Mouse (Mus musculus) A20 (cell line): Measurements from ENCODE around the gene Speg.

Experiments
- DNase-seq: peaks from one replicate; pipeline ENCODE4 v3.0.0-alpha.2; 2011; ENCODE audit warnings: low read depth, low spot score

Gene Speg

DNA sequence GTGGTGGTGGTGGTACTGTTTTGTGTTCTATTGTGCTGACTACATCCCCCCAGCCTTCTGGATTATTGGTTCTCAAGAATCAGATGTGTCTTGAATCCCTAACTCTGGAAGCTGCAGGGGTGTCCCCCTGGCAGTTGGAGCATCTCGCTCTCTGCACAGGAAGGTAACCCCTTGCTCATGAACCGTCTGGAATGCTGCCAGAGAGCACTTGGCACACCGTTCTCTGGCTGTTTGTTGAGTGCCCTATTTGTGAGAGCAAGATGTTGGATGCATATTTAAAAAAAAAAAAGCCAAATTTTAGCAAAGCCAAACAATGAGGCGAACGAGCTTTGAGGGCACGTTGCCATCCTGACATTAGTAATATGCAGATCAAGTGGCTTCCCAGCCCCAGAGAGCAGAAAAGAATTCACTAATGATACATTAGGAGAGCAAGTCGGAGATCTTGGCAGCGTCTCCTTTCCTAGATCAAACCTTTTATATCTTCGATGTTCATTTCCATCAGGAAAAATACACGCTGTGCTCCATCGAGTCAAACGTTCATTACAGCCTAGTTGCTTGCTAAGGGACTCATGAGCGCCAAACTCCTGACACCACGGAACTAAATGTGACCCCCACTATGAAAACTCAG lies 9.5 kb upstream of the Speg start:
- DNase-seq, result no peak

DNA sequence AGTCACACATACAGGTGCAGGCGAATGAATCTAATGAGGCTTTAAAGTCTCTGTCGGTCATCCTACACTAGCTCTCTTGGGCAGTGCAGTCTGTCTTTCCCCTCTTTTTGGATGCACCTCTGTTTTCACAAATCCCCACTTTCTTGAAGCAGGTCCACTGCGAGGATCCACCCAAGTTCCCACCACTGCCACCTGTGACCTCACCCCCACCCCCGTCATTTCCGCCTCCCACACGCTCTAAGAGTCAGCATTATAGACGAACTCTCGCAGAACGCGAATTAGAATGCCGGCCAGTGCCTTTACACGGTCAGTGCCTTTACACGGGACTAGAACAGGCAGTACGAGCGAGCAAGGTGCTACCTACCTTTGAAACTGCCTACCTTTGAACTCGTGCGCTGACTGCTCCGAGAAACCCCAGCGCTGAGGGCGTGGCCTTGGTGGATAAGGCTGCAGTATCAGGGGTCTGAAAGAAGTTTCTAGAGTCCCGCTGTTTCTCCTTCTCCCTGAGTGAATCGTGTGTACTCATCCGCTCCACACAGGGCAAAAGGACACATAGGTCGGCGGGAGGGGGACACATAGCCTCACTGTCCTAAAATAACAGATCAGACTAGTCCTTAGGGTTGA lies 5.6 kb upstream of the Speg start:
- DNase-seq, result no peak

DNA sequence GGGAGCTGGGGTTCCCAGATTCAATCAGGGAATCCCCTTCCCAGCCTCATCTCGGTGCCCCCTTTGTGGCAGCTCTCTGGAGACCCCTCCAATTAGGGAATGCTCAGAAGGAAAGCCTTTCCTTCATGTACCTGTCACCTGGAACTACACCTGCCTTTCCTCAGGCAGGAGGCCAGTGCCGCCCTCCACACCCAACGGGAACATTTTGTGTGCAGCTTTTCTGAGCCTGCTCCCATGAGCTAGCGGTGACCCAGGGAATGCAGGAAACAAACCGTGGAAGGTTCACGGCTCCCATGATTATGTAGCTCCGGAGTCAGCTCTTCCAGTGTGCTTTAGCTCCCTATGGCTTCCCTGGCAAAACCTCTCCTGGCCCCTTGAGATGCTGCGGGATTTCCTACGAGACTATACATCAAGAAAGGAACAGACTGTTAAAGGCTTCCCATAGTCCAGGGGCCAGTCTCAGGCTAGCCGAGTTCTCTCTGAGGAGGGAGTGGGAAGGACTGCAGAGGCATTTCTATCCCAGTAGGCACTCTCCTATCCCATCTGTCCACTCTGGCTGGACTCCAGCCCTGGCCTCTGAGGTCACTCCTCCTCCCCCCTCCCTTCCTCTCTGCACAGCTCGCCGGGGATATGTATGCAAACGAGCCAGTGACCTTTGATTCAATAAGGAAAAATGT lies 5.0 kb upstream of the Speg start:
- DNase-seq, result no peak

DNA sequence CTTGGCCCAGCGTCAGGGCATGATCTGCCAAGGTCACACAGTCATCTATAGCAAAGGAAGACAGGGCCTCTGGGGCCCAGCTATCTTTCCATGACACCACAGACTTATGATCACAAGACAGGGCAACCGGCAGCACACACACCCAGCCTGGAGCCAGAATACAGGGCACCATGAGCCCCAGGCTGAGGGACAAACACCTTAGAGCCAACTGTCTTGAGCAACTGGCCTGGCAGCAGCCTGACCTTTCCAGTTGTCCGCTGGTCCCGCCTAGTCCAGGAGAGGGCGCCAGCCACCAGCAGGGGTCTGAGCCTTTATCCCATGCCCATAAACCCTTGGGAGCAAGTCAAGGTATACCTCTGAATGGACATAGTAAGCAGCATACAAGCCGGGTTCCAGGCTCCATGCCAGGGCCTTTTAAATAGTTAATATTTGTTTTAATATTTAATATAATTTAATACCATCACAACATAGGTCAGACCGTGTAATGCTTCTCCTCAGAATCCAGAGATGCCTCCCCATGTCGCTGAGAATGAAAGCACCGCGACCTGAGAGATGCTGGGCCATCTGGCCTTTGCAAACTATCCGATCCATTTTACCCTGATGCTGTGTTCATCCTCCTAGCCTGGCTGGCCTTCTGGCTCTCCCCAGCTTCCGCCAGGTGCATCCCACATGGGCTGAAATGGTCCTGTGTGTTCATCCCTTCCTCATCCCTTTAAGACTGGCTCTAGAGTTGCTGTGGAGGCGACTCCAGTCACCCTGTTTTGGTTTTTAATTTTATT lies 3.6 kb upstream of the Speg start:
- peak; percentile 19 for DNase-seq

DNA sequence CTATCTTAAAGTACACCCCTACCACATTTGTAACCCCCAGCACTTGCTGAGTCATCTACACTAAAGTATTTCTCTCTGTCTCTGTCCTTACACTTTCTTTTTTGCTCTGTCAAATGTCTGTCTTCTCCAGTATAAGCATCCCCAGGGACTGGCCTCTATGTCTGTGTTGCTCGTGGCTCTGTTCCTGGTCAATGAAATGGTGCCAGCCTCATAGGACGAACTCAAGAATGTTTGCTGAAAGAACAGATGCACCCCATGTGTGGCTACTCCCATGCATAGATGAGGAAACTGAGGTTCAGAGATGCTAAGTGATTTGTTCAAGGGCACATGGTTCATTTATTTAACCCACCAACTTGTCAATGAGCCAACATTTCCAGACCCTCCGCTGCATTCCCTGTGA lies 2.6 kb upstream of the Speg start:
- no peak for DNase-seq

DNA sequence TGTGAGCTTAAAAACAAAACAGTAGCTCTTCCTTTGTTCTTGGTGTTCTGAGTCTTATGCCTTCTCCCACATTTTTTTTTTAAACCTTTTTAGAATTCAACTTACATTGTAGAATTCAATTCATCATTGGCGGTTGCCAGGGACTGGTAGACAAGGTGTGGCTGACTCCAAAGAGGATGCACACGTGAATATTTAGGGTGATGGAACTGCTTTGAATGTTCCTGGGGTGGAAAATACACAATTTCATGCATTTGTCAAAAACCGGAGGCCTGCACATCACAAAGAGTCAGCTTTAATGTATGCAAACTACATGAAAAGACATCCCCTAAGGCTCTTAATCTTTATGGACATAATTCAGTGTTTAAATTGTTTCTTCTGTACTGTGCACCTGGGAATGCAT lies 1.8 kb upstream of the Speg start:
- no peak for DNase-seq

DNA sequence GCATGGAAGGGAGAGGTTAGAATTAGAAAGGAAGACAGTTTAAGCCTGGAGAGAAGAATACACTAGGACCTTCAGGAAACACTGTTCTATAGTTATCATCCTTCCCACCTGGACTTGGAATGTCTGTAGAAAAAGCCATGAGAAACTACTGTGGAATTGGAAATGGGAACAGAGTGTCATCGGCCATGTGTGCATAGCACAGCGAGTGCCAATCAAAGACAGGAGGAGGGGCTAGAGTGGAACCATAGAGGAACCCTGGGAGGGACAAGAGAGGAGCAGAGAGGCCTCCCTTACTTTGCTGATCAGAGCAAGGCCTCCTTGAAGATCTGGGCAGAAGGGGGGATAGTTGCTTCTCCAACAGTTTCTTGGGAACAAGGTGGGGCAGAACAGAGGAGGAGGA lies 4.1 kb downstream of the Speg start:
- DNase-seq, result no peak

DNA sequence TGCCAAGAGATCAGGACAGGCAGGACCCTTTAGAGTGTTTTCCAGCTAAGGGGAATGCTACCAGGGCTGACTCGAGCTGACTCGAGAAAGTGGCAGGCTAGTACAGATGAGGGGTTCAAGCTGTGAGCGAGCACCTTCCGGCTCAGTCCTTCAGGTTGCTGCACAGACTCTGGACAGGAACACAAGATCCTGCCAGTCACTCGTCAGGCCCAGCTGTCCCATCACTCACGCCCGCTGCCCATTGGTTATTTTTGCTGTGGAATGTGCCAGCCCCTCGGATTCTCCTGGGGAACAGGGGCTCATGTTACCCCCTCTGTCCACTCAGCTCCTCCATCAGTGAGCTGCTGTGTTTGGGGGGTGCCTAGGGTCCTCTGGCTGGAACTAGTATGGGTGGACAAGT lies 4.8 kb downstream of the Speg start:
- DNase-seq, result no peak

DNA sequence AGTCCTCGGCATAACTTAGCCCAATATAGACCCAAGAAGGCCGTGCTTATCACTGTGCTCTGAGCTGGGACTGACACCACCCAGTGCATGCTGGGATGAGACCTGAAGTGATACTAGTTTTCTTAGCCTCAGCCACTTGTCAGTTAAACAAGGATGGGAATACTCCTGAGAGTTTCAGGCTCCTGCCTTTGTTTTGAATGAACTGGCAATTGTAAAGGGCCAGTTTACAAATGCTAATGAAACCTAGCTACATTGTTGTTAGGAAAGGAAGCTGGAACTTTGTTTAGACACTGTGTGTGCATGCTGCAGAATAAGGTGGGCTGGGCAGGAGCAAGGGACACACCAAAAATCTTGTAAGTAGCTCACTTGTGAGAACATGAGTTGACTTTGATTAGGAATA lies 5.9 kb downstream of the Speg start:
- DNase-seq, result no peak

DNA sequence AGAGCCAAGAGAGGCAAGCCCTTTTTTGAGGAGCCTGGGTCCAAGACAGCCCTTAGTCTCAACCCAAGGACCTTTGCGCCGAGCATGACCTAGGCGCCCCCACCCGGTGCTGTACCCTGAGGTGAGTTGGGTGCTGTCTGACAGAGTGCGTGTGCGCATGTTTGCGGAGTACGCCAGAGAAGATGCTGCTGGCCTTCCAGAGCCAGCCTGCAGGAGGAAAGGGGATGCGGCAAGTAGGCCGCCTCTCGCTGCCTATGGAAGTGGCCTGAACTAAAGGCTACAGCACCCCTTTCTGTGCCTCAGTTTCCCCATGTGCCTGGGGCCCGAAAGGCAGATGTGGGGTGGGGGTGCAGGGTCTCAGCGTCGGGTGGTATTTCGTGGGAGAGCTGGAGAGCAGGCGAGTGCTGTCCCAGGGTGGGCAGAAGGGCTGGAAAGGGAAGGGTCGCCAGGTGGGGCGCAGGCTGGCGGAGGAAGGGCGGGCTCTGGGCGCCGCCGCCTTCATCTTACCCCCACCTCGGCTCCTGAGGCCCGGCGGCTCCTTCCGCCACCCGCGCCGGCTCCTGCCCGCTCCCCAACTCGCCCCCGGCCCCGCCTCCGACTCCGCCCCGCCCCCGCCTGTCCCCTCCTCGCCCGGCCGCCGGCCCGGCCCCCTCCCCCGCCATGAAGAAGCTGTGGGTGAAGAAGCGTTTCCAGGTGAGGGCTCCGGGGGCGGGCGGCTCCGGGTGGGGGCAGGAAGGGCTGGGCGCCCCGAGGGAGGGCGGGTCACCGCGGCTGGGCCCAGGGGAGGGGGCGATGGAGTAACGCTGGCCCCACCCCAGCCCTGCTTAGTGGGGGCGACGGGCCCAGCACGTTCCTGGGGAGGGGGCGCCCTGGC lies 6.6 kb downstream of the Speg start:
- no peak for DNase-seq

DNA sequence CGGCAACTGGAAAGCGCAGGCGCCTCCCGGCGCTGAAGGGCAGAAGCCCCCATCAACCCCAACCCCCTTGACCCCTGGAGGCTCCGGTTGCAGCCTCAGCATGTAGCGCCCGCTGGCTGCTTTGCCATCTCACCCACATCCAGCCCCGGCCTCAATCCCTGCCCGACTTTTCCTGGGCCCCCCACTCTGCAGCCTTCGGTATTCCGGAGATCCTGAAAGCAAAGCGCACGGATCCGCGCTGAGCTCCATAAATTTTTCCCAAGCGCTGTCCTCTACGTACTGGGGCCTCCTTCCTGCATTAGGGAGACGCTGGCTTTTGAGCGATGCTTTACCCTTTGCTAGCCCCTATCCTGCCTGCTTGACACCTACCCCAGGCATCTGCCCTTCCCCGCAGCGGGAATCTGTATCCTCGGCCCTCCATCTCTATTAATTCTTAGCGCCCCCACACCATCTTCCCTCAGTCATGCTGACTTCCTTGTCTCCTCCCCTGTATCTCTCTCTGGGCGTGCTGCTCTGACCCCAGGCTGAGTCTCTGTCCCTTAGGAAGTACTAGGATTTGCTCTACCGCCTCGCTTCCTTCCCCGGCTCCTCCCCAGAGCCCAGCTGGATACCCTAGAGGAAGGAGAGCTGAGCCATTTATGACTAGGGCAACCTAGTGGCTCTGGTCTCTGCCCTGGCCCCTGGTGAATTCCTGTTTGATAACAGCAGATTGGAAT lies 7.4 kb downstream of the Speg start:
- DNase-seq, result no peak

DNA sequence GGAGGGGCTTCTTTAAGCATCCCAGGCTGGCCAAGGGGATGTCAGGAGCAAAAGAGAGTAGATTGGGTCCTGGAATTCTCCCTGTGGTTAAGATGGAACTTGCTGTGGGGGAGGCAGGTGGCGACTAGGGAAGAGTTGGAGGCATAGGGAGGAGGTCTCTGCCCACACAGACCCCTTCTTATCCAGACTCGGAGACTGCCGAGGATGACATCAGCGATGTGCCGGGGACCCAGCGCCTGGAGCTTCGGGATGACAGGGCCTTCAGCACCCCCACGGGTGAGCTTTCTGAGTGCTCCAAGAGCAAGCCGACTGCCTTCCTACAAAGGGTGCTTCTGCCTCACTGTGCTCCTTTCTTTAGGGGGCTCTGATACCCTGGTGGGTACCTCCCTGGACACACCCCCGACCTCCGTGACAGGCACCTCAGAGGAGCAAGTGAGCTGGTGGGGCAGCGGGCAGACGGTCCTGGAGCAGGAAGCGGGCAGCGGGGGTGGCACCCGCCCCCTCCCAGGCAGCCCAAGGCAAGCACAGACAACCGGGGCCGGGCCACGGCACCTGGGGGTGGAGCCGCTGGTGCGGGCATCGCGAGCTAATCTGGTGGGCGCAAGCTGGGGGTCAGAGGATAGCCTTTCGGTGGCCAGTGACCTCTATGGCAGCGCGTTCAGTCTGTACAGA lies 9.5 kb downstream of the Speg start:
- DNase-seq, result no peak

DNA sequence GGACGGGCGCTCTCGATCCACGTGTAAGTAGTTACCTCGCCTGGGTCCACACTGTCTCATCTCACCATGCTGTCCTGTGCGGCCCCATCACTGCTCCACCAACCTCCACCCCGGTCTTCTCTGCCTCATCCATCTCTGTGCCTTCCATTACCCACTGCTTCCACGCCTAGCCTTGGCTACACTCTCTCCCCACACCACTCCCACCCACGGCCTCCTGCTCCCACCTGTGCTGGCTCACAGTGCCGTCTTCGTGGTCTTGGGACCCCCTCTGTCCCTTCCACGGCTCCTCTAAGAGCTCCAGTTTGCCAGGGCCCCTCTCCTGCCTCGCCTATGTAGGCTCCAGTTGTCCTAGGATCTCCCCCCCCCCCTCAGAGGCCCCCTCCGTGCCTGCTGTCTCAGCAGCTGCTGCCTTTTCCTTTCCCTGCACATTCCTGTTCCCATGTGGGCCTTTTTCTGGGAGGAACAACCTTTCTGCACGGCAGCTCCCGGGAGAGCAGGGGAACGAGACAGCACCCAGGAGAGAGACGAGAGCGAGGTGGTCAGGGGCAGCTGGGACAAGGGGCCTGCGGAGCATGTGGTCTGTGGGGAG lies 10.1 kb downstream of the Speg start:
- DNase-seq, result no peak

DNA sequence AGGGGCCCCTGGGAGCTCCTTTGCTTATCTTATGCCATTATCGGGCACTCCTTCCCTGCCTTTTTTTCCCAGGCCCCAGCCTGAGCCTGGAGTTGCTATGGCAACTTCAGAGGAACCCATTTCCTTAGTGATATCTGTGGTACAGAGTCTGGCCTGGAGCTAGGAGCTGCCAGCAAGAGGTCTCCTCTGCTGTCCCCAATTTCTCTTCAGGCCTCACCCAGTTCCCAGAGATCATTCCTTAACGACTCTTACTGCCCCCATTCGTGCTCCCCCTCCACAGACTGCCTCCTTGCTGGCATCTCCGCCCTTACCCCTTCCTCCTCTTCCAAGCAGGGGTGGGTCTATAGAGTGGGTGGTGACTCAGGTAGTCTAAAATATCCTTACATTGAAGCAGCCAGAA lies 11.1 kb downstream of the Speg start:
- DNase-seq, result no peak

DNA sequence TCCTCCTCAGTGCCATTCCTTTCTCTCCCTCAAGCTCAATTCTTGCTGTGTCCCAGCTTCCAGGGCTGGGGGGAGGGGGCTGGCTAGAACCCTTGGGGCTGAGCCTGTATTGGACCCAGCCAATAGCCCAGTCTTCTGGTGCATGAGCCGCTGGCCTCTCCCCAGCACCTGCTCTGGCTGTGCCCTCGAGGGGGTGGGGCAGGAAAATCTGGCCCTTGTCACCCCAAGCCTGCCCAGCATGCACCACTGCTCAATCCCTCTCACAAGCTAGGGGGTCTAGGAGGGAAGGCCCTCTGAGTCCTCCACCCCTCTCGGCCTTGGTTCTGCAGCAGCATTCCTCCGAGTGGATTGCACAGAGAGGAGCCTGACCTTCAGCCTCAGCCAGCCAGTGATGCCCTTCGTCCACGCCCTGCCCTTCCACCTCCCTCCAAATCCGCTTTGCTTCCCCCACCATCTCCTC lies 12.4 kb downstream of the Speg start:
- no peak for DNase-seq

DNA sequence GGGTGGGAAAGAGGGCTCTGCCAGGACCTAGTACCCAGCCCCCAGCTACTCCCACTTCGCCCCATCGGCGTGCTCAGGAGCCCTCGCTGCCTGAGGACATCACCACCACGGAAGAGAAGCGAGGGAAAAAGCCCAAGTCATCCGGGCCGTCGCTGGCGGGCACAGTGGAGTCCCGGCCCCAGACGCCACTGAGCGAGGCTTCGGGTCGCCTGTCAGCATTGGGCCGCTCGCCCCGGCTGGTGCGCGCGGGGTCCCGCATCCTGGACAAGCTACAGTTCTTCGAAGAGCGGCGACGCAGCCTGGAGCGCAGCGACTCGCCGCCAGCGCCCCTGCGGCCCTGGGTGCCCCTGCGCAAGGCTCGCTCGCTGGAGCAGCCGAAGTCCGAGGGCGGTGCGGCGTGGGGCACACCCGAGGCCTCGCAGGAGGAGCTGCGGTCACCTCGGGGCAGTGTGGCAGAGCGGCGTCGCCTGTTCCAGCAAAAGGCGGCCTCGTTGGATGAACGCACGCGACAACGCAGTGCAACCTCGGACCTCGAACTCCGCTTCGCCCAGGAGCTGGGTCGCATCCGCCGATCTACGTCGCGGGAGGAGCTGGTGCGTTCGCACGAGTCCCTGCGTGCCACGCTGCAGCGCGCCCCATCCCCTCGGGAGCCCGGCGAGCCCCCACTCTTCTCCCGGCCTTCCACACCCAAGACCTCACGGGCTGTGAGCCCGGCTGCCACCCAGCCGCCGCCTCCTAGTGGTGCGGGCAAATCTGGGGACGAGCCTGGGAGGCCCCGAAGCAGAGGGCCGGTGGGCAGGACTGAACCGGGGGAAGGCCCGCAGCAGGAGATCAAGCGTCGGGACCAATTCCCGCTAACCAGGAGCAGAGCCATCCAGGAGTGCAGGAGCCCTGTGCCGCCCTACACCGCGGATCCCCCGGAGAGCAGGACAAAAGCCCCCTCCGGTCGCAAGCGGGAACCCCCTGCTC lies 13.1 kb downstream of the Speg start:
- DNase-seq, result no peak

DNA sequence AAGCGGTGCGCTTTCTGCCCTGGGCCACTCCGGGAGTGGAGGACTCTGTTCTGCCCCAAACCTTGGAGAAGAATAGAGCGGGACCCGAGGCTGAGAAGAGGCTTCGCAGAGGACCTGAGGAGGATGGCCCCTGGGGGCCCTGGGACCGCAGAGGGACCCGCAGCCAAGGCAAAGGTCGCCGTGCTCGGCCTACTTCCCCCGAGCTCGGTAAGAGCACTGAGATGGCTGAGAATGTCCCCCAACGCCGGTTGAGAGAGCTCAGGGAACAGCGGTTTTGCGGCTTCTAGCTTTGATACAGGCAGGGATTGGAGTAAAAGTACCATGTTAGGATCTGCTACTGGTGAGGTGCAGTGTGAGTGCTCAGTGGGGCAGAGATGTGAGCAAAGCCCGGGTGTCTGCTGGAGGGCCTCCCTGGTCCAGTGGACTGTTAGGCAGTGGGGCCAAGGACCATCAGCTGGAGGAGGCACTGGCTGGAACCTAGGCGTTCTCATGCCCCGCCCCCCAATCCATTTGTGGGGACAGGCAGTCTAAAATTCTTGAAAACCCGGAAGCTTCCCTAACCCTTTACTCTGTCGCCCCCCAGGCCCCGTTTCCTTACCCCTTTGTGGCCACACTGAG lies 13.9 kb downstream of the Speg start:
- no peak for DNase-seq

DNA sequence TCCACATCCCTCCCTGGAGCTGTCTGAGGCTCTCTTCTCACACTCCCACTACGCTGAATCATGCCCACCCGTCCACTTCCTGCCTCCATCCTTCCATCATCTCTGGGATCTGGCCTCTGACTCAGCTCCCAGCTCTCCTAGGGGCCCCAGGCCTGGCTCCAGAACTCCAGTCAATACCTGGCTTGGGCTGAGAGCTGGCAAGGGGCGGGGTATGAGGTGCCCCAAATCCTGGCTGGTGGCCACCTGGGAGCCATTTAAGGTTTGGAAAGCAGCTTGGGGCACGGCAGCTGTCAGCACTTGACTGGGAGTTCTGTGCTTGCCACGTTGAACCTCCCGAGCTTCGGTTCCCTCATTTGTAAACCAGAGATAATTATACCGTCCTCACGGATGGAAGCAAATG lies 18.0 kb downstream of the Speg start:
- no peak for DNase-seq
